Mouse (Mus musculus) spleen, adult 2 months (tissue): Measurements from ENCODE around the gene Gnai3.

ENCODE experiments used
- CTCF ChIP-seq: fragments of 200-500 bp; IDR thresholded peaks from 2 replicates; pipeline ENCODE4 v1.5.1; 2011; ENCODE audit warnings: mild to moderate bottlenecking, inconsistent platforms; ENCODE audit not compliant: insufficient read depth, insufficient read length, insufficient replicate concordance; ENCODE audit errors: extremely low read depth
- POLR2A ChIP-seq: fragments of 200-500 bp; IDR thresholded peaks from 2 replicates; pipeline ENCODE4 v1.6.1; 2011; ENCODE audit warnings: low read depth, low read length, inconsistent platforms

DNA sequence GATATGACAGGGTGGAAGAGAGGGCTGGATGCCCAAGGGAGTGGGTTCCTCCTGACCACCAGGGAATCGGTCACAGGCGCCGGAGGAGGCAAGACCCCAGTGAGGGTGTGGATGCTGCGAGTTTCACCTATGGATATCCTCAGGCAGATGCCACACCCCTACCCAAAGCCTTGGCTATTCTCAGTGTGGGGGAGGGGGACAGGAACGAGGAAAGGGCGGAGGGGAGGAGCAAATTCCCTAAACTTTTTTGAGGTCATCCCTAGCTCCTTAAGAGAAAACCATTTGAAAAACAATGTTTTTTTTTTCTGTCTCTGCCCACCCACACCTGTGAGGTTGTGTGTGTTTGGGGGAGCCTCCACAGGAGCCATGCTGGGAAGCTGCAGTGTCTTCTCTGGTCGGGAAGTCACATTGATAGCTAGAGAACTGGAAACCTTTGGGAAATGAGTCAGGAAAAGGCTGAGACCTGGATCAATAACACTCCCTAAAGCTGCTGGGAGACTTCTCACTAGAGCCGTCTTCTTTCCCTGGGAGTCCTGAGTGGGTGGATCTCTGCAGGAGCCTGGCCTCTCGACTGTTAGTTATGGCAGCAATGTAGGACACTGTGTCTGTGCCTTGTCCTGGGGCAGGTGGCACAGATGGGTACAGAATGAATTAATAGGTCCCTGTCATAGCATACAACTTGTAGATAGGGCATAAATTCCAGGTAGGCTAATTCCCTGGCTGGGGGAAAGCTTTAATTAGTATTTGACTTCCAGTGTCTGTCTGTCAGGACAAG lies 43.0 kb upstream of the Gnai3 start:
- TF ChIP-seq CTCF, result no peak
- TF ChIP-seq POLR2A, result no peak
